Mouse (Mus musculus) olfactory bulb, adult 2 months (tissue): ENCODE results near the gene Tldc2.

Source experiments
- CTCF ChIP-seq: fragments of 200-500 bp; IDR thresholded peaks from 2 replicates; pipeline ENCODE4 v1.5.1; 2012; ENCODE audit warnings: low read depth, mild to moderate bottlenecking, low read length, moderate library complexity; ENCODE audit not compliant: insufficient read depth
- POLR2A ChIP-seq: fragments of 200-500 bp; IDR thresholded peaks from 2 replicates; pipeline ENCODE4 v1.6.1; 2012; ENCODE audit warnings: mild to moderate bottlenecking, low read depth, low read length, moderate library complexity; ENCODE audit not compliant: insufficient read depth

DNA sequence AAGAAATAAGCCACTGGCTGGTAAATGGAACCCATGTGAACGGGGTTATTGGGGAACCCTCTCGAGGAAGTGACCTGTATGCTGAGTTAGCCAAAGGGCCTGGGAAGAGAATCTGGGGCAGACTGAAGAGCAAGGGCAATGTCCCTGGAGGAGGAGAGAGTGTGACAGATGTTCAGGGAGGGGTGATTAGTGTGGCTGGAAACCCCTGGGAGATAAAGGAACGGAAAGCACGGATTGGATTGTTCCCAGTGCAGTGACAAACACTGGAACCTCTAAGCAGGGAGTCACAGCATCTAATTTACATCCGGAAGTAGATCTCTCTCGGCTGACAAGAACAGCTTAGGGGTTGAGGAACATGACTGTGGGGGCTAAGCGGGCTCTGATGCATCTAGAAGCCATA, 4.9 kb upstream of the Tldc2 start:
- TF ChIP-seq CTCF = no peak
- TF ChIP-seq POLR2A = no peak
